Mouse (Mus musculus): ENCODE data around the gene Zbed5.
"Not testable (repeated sequence)": the region's sequence is repeated elsewhere in the genome, so short reads cannot be mapped to it uniquely, and the experiment has no call there.

The Zbed5 gene

GRCm38 (mm10) chr5:129909147-129909546 lies 13.6 kb downstream of the Zbed5 start:
- DNase-seq: no peak

- DNase-seq: no peak
Measured at GRCm38 (mm10) chr5:129909591-129909990, 14.1 kb downstream of the Zbed5 start.

- DNase-seq: peak; percentile 27 to 35
Measured at GRCm38 (mm10) chr5:129914024-129914423, 18.5 kb downstream of the Zbed5 start.

- not testable (repeated sequence) for DNase-seq
Measured at GRCm38 (mm10) chr5:129915491-129915890, 20.0 kb downstream of the Zbed5 start.

GRCm38 (mm10) chr5:129918065-129918651 lies 22.6 kb downstream of the Zbed5 start:
- DNase-seq: no peak

GRCm38 (mm10) chr5:129918752-129919151 lies 23.2 kb downstream of the Zbed5 start:
- no peak for DNase-seq

GRCm38 (mm10) chr5:129919320-129919719 lies 23.8 kb downstream of the Zbed5 start:
- no peak for DNase-seq

- no peak for DNase-seq
Measured at GRCm38 (mm10) chr5:129921972-129922371, 26.4 kb downstream of the Zbed5 start.

GRCm38 (mm10) chr5:129924820-129925452 lies 29.4 kb downstream of the Zbed5 start:
- no peak for DNase-seq

GRCm38 (mm10) chr5:129925933-129926332 lies 30.4 kb downstream of the Zbed5 start:
- DNase-seq: no peak

- no peak for DNase-seq
Measured at GRCm38 (mm10) chr5:129929924-129930855, 34.7 kb downstream of the Zbed5 start.

GRCm38 (mm10) chr5:129936941-129937340 lies 41.4 kb downstream of the Zbed5 start:
- DNase-seq: no peak

- peak in 1 of 2 experiments; percentile 37 for DNase-seq
Measured at GRCm38 (mm10) chr5:129940281-129940680, 44.8 kb downstream of the Zbed5 start.

- DNase-seq: no peak
Measured at GRCm38 (mm10) chr5:129940736-129941494, 45.4 kb downstream of the Zbed5 start.

GRCm38 (mm10) chr5:129941495-129942045 lies 46.0 kb downstream of the Zbed5 start, which contains the start of gene Vkorc1l1:
Gene Vkorc1l1 (plus strand): TSS chr5:129941970.
- DNase-seq: peak; percentile 99 to 100

- peak; percentile 54 to 58 for DNase-seq
Measured at GRCm38 (mm10) chr5:129942073-129942939, 46.8 kb downstream of the Zbed5 start.

GRCm38 (mm10) chr5:129943402-129943801 lies 47.9 kb downstream of the Zbed5 start:
- DNase-seq: no peak

- no peak for DNase-seq
Measured at GRCm38 (mm10) chr5:129947528-129948033, 52.1 kb downstream of the Zbed5 start.

GRCm38 (mm10) chr5:129952143-129952542 lies 56.6 kb downstream of the Zbed5 start:
- DNase-seq: no peak
